Mouse (Mus musculus) lung, postnatal 0 days (tissue): ENCODE data around the gene Akap8.

ENCODE experiments used
- CTCF ChIP-seq: IDR thresholded peaks from 2 replicates; pipeline ENCODE4 v1.5.1; 2016; ENCODE audit warnings: antibody characterized with exemption, mild to moderate bottlenecking
- EP300 ChIP-seq: IDR thresholded peaks from 2 replicates; pipeline ENCODE4 v1.6.1; 2016; ENCODE audit warnings: antibody characterized with exemption, mild to moderate bottlenecking, control low read depth

DNA sequence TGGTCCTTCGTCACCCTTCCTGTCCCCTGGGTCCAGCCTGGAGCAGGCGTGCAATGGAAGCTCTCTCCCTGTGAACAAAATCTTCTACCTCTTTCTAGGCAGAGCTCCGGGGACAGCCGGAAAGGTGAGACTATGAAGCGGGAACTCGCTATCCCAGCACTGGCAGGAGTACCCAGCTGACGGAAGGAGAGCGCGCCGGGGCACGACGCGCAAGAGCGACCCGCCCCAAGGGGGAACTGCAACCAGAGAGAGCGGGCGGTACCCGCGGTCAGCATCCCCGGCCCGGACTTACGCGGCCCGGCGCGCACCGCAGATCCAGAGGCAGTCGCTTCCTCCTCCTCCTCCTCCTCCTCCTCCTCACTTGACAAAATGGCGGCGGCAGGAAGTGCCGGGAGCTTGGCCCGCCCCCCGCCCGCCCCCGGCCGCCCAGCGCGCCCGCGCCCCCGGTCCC is 37.2 kb downstream of the Akap8 start:
- TF ChIP-seq EP300: no peak
- TF ChIP-seq CTCF: no peak
